Mouse (Mus musculus): ENCODE data around the gene Smco3.
A peak's percentile ranks its signal among the peaks of the same experiment; 100 is the strongest.
"Not testable (repeated sequence)": the region's sequence is repeated elsewhere in the genome, so short reads cannot be mapped to it uniquely, and the experiment has no call there.

Gene Smco3

GRCm38 (mm10) chr6:136805409-136805775 lies 29.9 kb downstream of the Smco3 start:
- no peak for DNase-seq (ENCODE audit: low spot score in 2 of 2)

- DNase-seq (ENCODE audit: low spot score in 2 of 2) = no peak
Measured at GRCm38 (mm10) chr6:136804705-136805408, 30.4 kb downstream of the Smco3 start.

GRCm38 (mm10) chr6:136803739-136804633 lies 31.3 kb downstream of the Smco3 start, which contains the start of gene Hist4h4:
Gene Hist4h4, minus strand, starts transcription at chr6:136804415.
- DNase-seq (ENCODE audit: low spot score in 2 of 2) = peak; percentile 95 to 99

- DNase-seq (ENCODE audit: low spot score in 2 of 2) = no peak
Measured at GRCm38 (mm10) chr6:136803093-136803738, 32.0 kb downstream of the Smco3 start.

- DNase-seq (ENCODE audit: low spot score in 2 of 2) = no peak
Measured at GRCm38 (mm10) chr6:136801274-136801673, 34.0 kb downstream of the Smco3 start.

- DNase-seq (ENCODE audit: low spot score in 2 of 2) = no peak
Measured at GRCm38 (mm10) chr6:136800710-136801109, 34.5 kb downstream of the Smco3 start.

- DNase-seq (ENCODE audit: low spot score in 2 of 2) = not testable (repeated sequence)
Measured at GRCm38 (mm10) chr6:136797874-136798693, 37.2 kb downstream of the Smco3 start.

GRCm38 (mm10) chr6:136795850-136796249 lies 39.4 kb downstream of the Smco3 start:
- no peak for DNase-seq (ENCODE audit: low spot score in 2 of 2)

GRCm38 (mm10) chr6:136795110-136795509 lies 40.1 kb downstream of the Smco3 start:
- DNase-seq (ENCODE audit: low spot score in 2 of 2) = no peak

- DNase-seq (ENCODE audit: low spot score in 2 of 2) = no peak
Measured at GRCm38 (mm10) chr6:136793831-136794525, 41.3 kb downstream of the Smco3 start.

- DNase-seq (ENCODE audit: low spot score in 2 of 2) = no peak
Measured at GRCm38 (mm10) chr6:136792884-136793758, 42.1 kb downstream of the Smco3 start.

- DNase-seq (ENCODE audit: low spot score in 2 of 2) = peak in 1 of 2 experiments; percentile 52
Measured at GRCm38 (mm10) chr6:136789391-136789971, 45.8 kb downstream of the Smco3 start.

- DNase-seq (ENCODE audit: low spot score in 2 of 2) = no peak
Measured at GRCm38 (mm10) chr6:136782761-136783160, 52.5 kb downstream of the Smco3 start.

- no peak for DNase-seq (ENCODE audit: low spot score in 2 of 2)
Measured at GRCm38 (mm10) chr6:136782146-136782545, 53.1 kb downstream of the Smco3 start.

- DNase-seq (ENCODE audit: low spot score in 2 of 2) = no peak
Measured at GRCm38 (mm10) chr6:136781377-136781986, 53.8 kb downstream of the Smco3 start, which contains the start of gene Gucy2c. Gene Gucy2c, minus strand, starts transcription at chr6:136781765.

Data from urinary bladder, adult 18-20 months (tissue).